Mouse (Mus musculus) MEL (cell line): Measurements from ENCODE around the gene Uso1. TPM values are rescaled to one million over a fixed set of nuclear protein-coding genes. Genes with fewer than 3 reads are reported as not detected.
A peak's percentile ranks its signal among the peaks of the same experiment; 100 is the strongest.

ENCODE experiments used
- DNase-seq: peaks from one replicate; pipeline ENCODE4 v3.0.0; 2011; ENCODE audit warnings: low read depth, low spot score
- H3K27ac ChIP-seq: 2 replicates; pipeline ENCODE4 v1.5.1; 2012; ENCODE audit warnings: low read depth, mild to moderate bottlenecking, control low read depth, low read length, moderate library complexity; ENCODE audit not compliant: control insufficient read depth
- H3K27me3 ChIP-seq, 2 experiments: fragments of 150-350 bp in 1 of 2; sonication (generic) in 1 of 2; 2 replicates each; pipeline ENCODE4 v1.6.1; 2012; ENCODE audit warnings: low read length in 2 of 2, mild to moderate bottlenecking in 2 of 2, improper control_type of control experiment in 1 of 2, moderate library complexity in 1 of 2; ENCODE audit not compliant: insufficient read depth in 2 of 2, control insufficient read depth in 1 of 2
- H3K36me3 ChIP-seq, 2 experiments: 2 replicates each; pipeline ENCODE4 v1.6.1; 2012 to 2014; ENCODE audit warnings: low read length in 2 of 2, improper control_type of control experiment in 1 of 2, inconsistent platforms in 1 of 2, mild to moderate bottlenecking in 1 of 2; ENCODE audit not compliant: insufficient read depth in 2 of 2, control insufficient read depth in 1 of 2
- H3K4me1 ChIP-seq, 2 experiments: fragments of 150-350 bp in 1 of 2; sonication (generic) in 1 of 2; 2 replicates each; pipeline ENCODE4 v1.6.1; 2012; ENCODE audit warnings: low read length in 2 of 2, improper control_type of control experiment in 1 of 2, mild to moderate bottlenecking in 1 of 2; ENCODE audit not compliant: insufficient read depth in 2 of 2, control insufficient read depth in 1 of 2
- H3K4me3 ChIP-seq, 2 experiments: fragments of 150-350 bp in 1 of 2; sonication (generic) in 1 of 2; 2 replicates each; pipeline ENCODE4 v1.5.1; 2012; ENCODE audit warnings: low read depth in 2 of 2, low read length in 2 of 2, mild to moderate bottlenecking in 2 of 2, moderate library complexity in 2 of 2, control low read depth in 1 of 2, improper control_type of control experiment in 1 of 2; ENCODE audit not compliant: control insufficient read depth in 1 of 2, insufficient read depth in 1 of 2
- H3K79me2 ChIP-seq: 2 replicates; pipeline ENCODE4 v1.6.1; 2012; ENCODE audit warnings: mild to moderate bottlenecking, low read length, moderate library complexity; ENCODE audit not compliant: control insufficient read depth, poor library complexity, insufficient read depth
- H3K9ac ChIP-seq: 2 replicates; pipeline ENCODE4 v1.6.1; 2012; ENCODE audit warnings: low read depth, mild to moderate bottlenecking, control low read depth, low read length, moderate library complexity; ENCODE audit not compliant: control insufficient read depth, poor library complexity, severe bottlenecking
- H3K9me3 ChIP-seq: fragments of 150-350 bp; sonication (generic); replicated peaks from 2 replicates; pipeline ENCODE4 v1.6.1; 2012; ENCODE audit warnings: mild to moderate bottlenecking, low read length, improper control_type of control experiment, moderate library complexity; ENCODE audit not compliant: insufficient read depth
- BHLHE40 ChIP-seq: IDR thresholded peaks from 2 replicates; pipeline ENCODE4 v1.6.1; 2012; ENCODE audit warnings: low read depth, mild to moderate bottlenecking, inconsistent platforms, low read length, improper control_type of control experiment, borderline replicate concordance
- CHD1 ChIP-seq: IDR thresholded peaks from 2 replicates; pipeline ENCODE4 v1.6.1; 2012; ENCODE audit warnings: low read depth, mild to moderate bottlenecking, inconsistent platforms, low read length, improper control_type of control experiment
- CHD2 ChIP-seq: IDR thresholded peaks from 2 replicates; pipeline ENCODE4 v1.6.1; 2011; ENCODE audit warnings: low read length, improper control_type of control experiment
- CTCF ChIP-seq, 3 experiments: IDR thresholded peaks in 2 of 3; conservative IDR thresholded peaks in 1 of 3; 2 replicates each; pipeline ENCODE4 v1.5.1; 2011 to 2012; ENCODE audit warnings: low read length in 3 of 3, low read depth in 2 of 3, mild to moderate bottlenecking in 2 of 3, improper control_type of control experiment in 1 of 3, inconsistent platforms in 1 of 3, mixed read lengths in 1 of 3, moderate library complexity in 1 of 3; ENCODE audit not compliant: control insufficient read depth in 1 of 3, insufficient read depth in 1 of 3, poor library complexity in 1 of 3, severe bottlenecking in 1 of 3
- ETS1 ChIP-seq: IDR thresholded peaks from 2 replicates; pipeline ENCODE4 v1.6.1; 2012; ENCODE audit warnings: low read depth, mild to moderate bottlenecking, inconsistent platforms, low read length, improper control_type of control experiment, moderate library complexity
- GATA1 ChIP-seq: IDR thresholded peaks from 2 replicates; pipeline ENCODE4 v1.6.1; 2011; ENCODE audit warnings: low read depth, low read length, improper control_type of control experiment
- JUND ChIP-seq: IDR thresholded peaks from 2 replicates; pipeline ENCODE4 v1.6.1; 2011; ENCODE audit warnings: low read depth, mild to moderate bottlenecking, improper control_type of control experiment, low read length
- KAT2A ChIP-seq: conservative IDR thresholded peaks from 2 replicates; pipeline ENCODE4 v1.6.1; 2012; ENCODE audit warnings: low read depth, low read length, improper control_type of control experiment, inconsistent platforms
- MAFK ChIP-seq: IDR thresholded peaks from 2 replicates; pipeline ENCODE4 v1.6.1; 2011; ENCODE audit warnings: low read depth, mild to moderate bottlenecking, low read length, improper control_type of control experiment, borderline replicate concordance
- MAX ChIP-seq: IDR thresholded peaks from 2 replicates; pipeline ENCODE4 v1.6.1; 2011; ENCODE audit warnings: low read length, improper control_type of control experiment
- MEF2A ChIP-seq: IDR thresholded peaks from 2 replicates; pipeline ENCODE4 v1.6.1; 2014; ENCODE audit warnings: low read depth, mild to moderate bottlenecking, inconsistent platforms, low read length, improper control_type of control experiment; ENCODE audit not compliant: poor library complexity, insufficient replicate concordance, severe bottlenecking; ENCODE audit errors: extremely low read depth
- NRF1 ChIP-seq: IDR thresholded peaks from 2 replicates; pipeline ENCODE4 v1.6.1; 2014; ENCODE audit warnings: low read depth, mild to moderate bottlenecking, inconsistent platforms, low read length, improper control_type of control experiment, moderate library complexity; ENCODE audit not compliant: poor library complexity, insufficient read depth, severe bottlenecking
- RCOR1 ChIP-seq: IDR thresholded peaks from 2 replicates; pipeline ENCODE4 v1.6.1; 2012; ENCODE audit warnings: low read depth, mild to moderate bottlenecking, inconsistent platforms, low read length, improper control_type of control experiment
- SIN3A ChIP-seq: IDR thresholded peaks from 2 replicates; pipeline ENCODE4 v1.6.1; 2012; ENCODE audit warnings: low read length, improper control_type of control experiment, inconsistent platforms
- TBP ChIP-seq: IDR thresholded peaks from 2 replicates; pipeline ENCODE4 v1.8.0; 2011; ENCODE audit warnings: low read depth, low read length, improper control_type of control experiment
- TCF12 ChIP-seq: IDR thresholded peaks from 2 replicates; pipeline ENCODE4 v1.6.1; 2014; ENCODE audit warnings: low read depth, mild to moderate bottlenecking, inconsistent platforms, low read length, improper control_type of control experiment, moderate library complexity
- UBTF ChIP-seq: IDR thresholded peaks from 2 replicates; pipeline ENCODE4 v1.6.1; 2012; ENCODE audit warnings: low read depth, mild to moderate bottlenecking, inconsistent platforms, low read length, improper control_type of control experiment, moderate library complexity, borderline replicate concordance; ENCODE audit not compliant: insufficient read depth
- USF2 ChIP-seq, 2 experiments: IDR thresholded peaks; 2 replicates each; pipeline ENCODE4 v1.6.1; 2011 to 2012; ENCODE audit warnings: improper control_type of control experiment in 2 of 2, low read length in 2 of 2, borderline replicate concordance in 1 of 2, inconsistent platforms in 1 of 2, low read depth in 1 of 2, mild to moderate bottlenecking in 1 of 2; ENCODE audit not compliant: insufficient read depth in 1 of 2
- polyA plus RNA-seq, 2 experiments: library from polyadenylated mRNA; stranded (reverse) in 1 of 2; unstranded in 1 of 2; fragments of >175 nt in 1 of 2; fragments of >200 nt in 1 of 2; gene quantifications; 2 replicates each; pipeline versions ENCODE4 v1.2.1 to v1.2.4; 2012; ENCODE audit warnings: low replicate concordance in 2 of 2, low read depth in 1 of 2; ENCODE audit not compliant: insufficient read length in 2 of 2, insufficient read depth in 1 of 2, missing spikeins in 1 of 2
- total RNA-seq: library from RNA; depleted of rRNA; stranded (reverse); fragments of 300-350 nt; gene quantifications from 2 replicates; pipeline ENCODE4 v1.2.3, GENCODE M21; 2012

Uso1 gene
- total and polyA plus RNA-seq, 3 experiments: 22.1 to 69.1 (median 62.0) TPM

DNA sequence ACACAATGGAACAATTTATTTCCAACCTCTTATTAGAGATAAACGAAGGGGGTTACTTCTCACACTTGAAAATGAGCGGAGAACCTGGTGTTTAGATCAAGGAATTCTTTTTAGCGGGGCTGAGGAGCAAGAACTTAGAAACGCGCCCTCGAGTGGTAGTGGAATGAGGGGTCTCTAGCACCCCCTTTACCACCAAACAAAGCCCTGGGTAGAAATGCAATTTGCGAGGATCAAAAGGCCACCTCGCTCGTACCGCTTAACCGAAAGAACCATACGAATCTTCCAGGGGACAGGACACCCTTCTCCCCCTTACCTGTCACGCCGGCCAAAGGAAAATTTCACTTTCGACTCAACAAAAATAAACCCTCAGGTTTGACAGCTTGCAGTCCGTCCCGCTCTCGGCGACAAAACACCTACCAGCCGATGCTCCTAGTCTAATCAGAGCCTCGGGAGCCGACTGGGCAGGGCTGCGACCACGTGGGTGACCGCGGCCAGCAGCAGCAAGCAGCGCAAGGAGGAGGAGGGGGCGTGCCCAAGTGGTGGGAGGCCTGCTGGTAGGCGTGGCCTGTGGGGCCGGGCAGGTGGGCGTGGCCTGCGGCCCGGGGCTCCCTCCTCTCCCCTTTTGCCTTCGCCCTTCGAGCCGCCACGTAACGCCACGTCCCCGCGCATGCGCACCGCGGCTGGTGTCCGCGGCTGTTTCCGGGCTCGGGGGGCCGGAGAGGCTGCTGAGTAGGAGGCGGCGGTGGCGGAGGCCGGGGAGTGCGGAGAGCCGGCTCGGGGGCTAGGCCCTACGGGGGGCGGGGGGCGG, at the start of gene Uso1 (continued):
- TF ChIP-seq ETS1: 0 out of 2 replicates have a peak, but pooled peaks have one; percentile 40
- no peak for TF ChIP-seq UBTF
- no peak for TF ChIP-seq CHD2
- TF ChIP-seq MAX: peak; percentile 97
- peak in 1 of 3 experiments; percentile 11; a peak in 1 of 6 replicates for TF ChIP-seq CTCF (IDR thresholded peaks at IDR 0.05 in 2 of 3, conservative IDR thresholded peaks at IDR 0.05 in 1 of 3; ENCODE audit: control insufficient read depth in 1 of 3, insufficient read depth in 1 of 3, low read depth in 2 of 3, low read length in 3 of 3, poor library complexity in 1 of 3, severe bottlenecking in 1 of 3)

GRCm38 (mm10) chr5:92093263-92094061, 44.3 kb upstream of the Uso1 start:
- TF ChIP-seq ETS1 (no peak), CTCF (IDR thresholded peaks at IDR 0.05 in 2 of 3, conservative IDR thresholded peaks at IDR 0.05 in 1 of 3; ENCODE audit: control insufficient read depth in 1 of 3, insufficient read depth in 1 of 3, low read depth in 2 of 3, low read length in 3 of 3, poor library complexity in 1 of 3, severe bottlenecking in 1 of 3) (no peak), SIN3A (no peak), MEF2A (no peak), CHD1 (no peak), GATA1 (no peak), BHLHE40 (no peak), TCF12 (no peak), CHD2 (no peak), RCOR1 (no peak), KAT2A (no peak), MAFK (no peak), TBP (no peak), NRF1 (no peak), USF2 (IDR thresholded peaks at IDR 0.05; ENCODE audit: borderline replicate concordance in 1 of 2, insufficient read depth in 1 of 2, low read depth in 1 of 2, low read length in 2 of 2) (no peak), JUND (no peak)
- Histone ChIP-seq H3K36me3 (no peaks in the 10 kb centered on the region), H3K79me2 (no peaks in the 10 kb centered on the region), H3K27me3 (no peaks in the 10 kb centered on the region), H3K4me3 (no peak overlapping the region), H3K4me1 (no peaks in the 10 kb centered on the region), H3K9ac (no peak overlapping the region), H3K27ac (no peak overlapping the region), H3K9me3 (no peaks in the 10 kb centered on the region)
- DNase-seq: no peak
